25 mouse cellular contexts compared by ENCODE assay signal in the genomic region with DNA sequence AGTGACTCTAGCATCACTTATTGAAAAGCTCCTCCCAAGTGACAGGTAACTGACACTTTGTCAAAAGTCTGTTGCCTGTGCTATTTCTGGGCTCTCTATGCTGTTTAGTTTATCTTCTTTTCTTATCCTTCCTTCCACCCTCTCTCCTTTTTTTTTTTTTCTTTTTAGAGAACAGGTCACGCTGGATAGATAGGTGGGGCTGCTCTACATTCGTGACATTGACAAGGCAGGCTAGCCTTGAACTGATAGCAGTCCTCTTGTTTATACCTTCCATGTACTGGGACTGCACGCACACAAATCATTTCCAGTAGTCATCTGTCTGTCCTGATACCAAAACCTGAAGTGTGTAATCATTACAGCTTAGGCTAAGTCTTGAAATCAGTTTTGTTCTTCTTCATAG.
DNase-seq lines count a peak whose midpoint lies in the region; ATAC-seq lines count a peak whose summit lies in the region.
"Had no signal": no experiment of that assay in that cellular context is flagged by ENCODE, and none has a peak within 500 bp of the region (broad histone marks: within the 10 kb centered on the region; RNA-seq: fewer than 3 reads in every experiment).

No protein-coding gene starts in this region.

- peak; percentile 35 for DNase-seq in c-Kit-positive CD71-positive TER-119-negative erythroid progenitor cells, embryonic 14.5 days (ENCODE audit: low read depth)
- DNase-seq in neural tube, embryonic 10.5 days (ENCODE audit: extremely low spot score, low spot score), result no peak
- no peak for DNase-seq in left cerebral cortex, adult 8-10 months (ENCODE audit: low spot score in 2 of 2)
- DNase-seq in urinary bladder, postnatal 14 days (ENCODE audit: low spot score), result no peak
- DNase-seq: adrenal gland, adult 8-10 months; adrenal gland, postnatal 25 days; cerebellum, adult 11 months; cerebellum, adult 2 months; cerebellum, adult 9-11 months; cerebellum, postnatal 25 days; gastrocnemius, postnatal 10 days; gastrocnemius, postnatal 36 days; heart, adult 2 months had no signal

- WGBS in liver, embryonic 12.5 days (ENCODE audit: insufficient replicate concordance), result 24% methylated on average over 3 of the region's 3 CpGs
- 16% methylated on average over 3 of the region's 3 CpGs for WGBS in liver, embryonic 15.5 days (ENCODE audit: insufficient replicate concordance)
- WGBS in forebrain, embryonic 15.5 days, result 91% methylated on average over 3 of the region's 3 CpGs

- H3K4me3 ChIP-seq in liver, embryonic 12.5 days, result no peak overlapping the region
- no peak overlapping the region for H3K4me3 ChIP-seq in liver, embryonic 15.5 days (replicated peaks)
- no peak overlapping the region for H3K4me3 ChIP-seq in forebrain, embryonic 15.5 days
- H3K4me3 ChIP-seq: embryonic facial prominence, embryonic 12.5 days; embryonic facial prominence, embryonic 15.5 days; heart, adult 2 months; hindbrain, embryonic 12.5 days; hindbrain, embryonic 15.5 days had no signal

- ATAC-seq in liver, embryonic 12.5 days, result peak; percentile 80
- ATAC-seq in liver, embryonic 15.5 days (ENCODE audit: insufficient read depth), result peak; percentile 72
- peak; percentile 93 for ATAC-seq in megakaryocyte progenitor cell, adult 5-6 weeks (replicated peaks; ENCODE audit: poor library complexity)
- ATAC-seq in forebrain, embryonic 15.5 days (replicated peaks), result no peak
- ATAC-seq: activated CD4-positive, CD25-positive, alpha-beta regulatory T cell, adult 4 months; CD4-positive, CD25-positive, alpha-beta regulatory T cell, adult 4 months; forebrain, embryonic 14.5 days had no signal

- no peaks in the 10 kb centered on the region for H3K36me3 ChIP-seq in liver, embryonic 12.5 days
- no peaks in the 10 kb centered on the region for H3K36me3 ChIP-seq in liver, embryonic 15.5 days (replicated peaks)
- H3K36me3 ChIP-seq in forebrain, embryonic 15.5 days, result no peaks in the 10 kb centered on the region
- H3K36me3 ChIP-seq: embryonic facial prominence, embryonic 12.5 days; embryonic facial prominence, embryonic 15.5 days; hindbrain, embryonic 12.5 days; hindbrain, embryonic 15.5 days had no signal

- no peaks in the 10 kb centered on the region for H3K9me3 ChIP-seq in liver, embryonic 12.5 days (replicated peaks)
- H3K9me3 ChIP-seq in liver, embryonic 15.5 days (replicated peaks), result no peaks in the 10 kb centered on the region
- H3K9me3 ChIP-seq in forebrain, embryonic 15.5 days, result no peaks in the 10 kb centered on the region
- H3K9me3 ChIP-seq: embryonic facial prominence, embryonic 12.5 days; embryonic facial prominence, embryonic 15.5 days; hindbrain, embryonic 12.5 days; hindbrain, embryonic 15.5 days had no signal

- H3K27ac ChIP-seq in liver, embryonic 12.5 days, result no peak overlapping the region
- H3K27ac ChIP-seq in liver, embryonic 15.5 days (replicated peaks), result no peak overlapping the region
- H3K27ac ChIP-seq in forebrain, embryonic 15.5 days (replicated peaks), result no peak overlapping the region
- H3K27ac ChIP-seq: embryonic facial prominence, embryonic 12.5 days; embryonic facial prominence, embryonic 15.5 days; heart, adult 2 months; hindbrain, embryonic 12.5 days; hindbrain, embryonic 15.5 days had no signal

- H3K27me3 ChIP-seq in liver, embryonic 12.5 days (replicated peaks), result no peaks in the 10 kb centered on the region
- H3K27me3 ChIP-seq in liver, embryonic 15.5 days, result no peaks in the 10 kb centered on the region
- H3K27me3 ChIP-seq in forebrain, embryonic 15.5 days, result no peaks in the 10 kb centered on the region
- H3K27me3 ChIP-seq: embryonic facial prominence, embryonic 12.5 days; embryonic facial prominence, embryonic 15.5 days; hindbrain, embryonic 12.5 days; hindbrain, embryonic 15.5 days had no signal

- H3K4me1 ChIP-seq in liver, embryonic 12.5 days, result 0 out of 2 replicates have a peak, but pooled peaks cover 2% of the 10 kb centered on the region
- peaks cover 5% of the 10 kb centered on the region; the same call in 1 of the 2 replicates for H3K4me1 ChIP-seq in liver, embryonic 15.5 days (replicated peaks)
- no peaks in the 10 kb centered on the region for H3K4me1 ChIP-seq in forebrain, embryonic 15.5 days
- H3K4me1 ChIP-seq: embryonic facial prominence, embryonic 12.5 days; embryonic facial prominence, embryonic 15.5 days; hindbrain, embryonic 12.5 days; hindbrain, embryonic 15.5 days had no signal

- no peak overlapping the region for H3K4me2 ChIP-seq in liver, embryonic 12.5 days
- no peak overlapping the region for H3K4me2 ChIP-seq in liver, embryonic 15.5 days
- H3K4me2 ChIP-seq in forebrain, embryonic 15.5 days (replicated peaks), result no peak overlapping the region
- H3K4me2 ChIP-seq: embryonic facial prominence, embryonic 12.5 days; embryonic facial prominence, embryonic 15.5 days; heart, embryonic 11.5 days; hindbrain, embryonic 12.5 days; hindbrain, embryonic 15.5 days had no signal

- H3K9ac ChIP-seq in liver, embryonic 12.5 days, result no peak overlapping the region
- H3K9ac ChIP-seq in liver, embryonic 15.5 days, result no peak overlapping the region
- no peak overlapping the region for H3K9ac ChIP-seq in forebrain, embryonic 15.5 days (replicated peaks)
- H3K9ac ChIP-seq: embryonic facial prominence, embryonic 12.5 days; embryonic facial prominence, embryonic 15.5 days; hindbrain, embryonic 12.5 days; hindbrain, embryonic 15.5 days had no signal
